Mouse (Mus musculus) liver, adult 2 months (tissue): Measurements from ENCODE around the gene Cyp27b1.

ENCODE experiments used
- CTCF ChIP-seq: fragments of 200-500 bp; IDR thresholded peaks from 2 replicates; pipeline ENCODE4 v1.5.1; 2011; ENCODE audit warnings: low read depth, low read length, control low read depth
- POLR2A ChIP-seq: fragments of 200-500 bp; IDR thresholded peaks from 2 replicates; pipeline ENCODE4 v1.6.1; 2011; ENCODE audit warnings: low read length, control low read depth; ENCODE audit not compliant: insufficient read depth; ENCODE audit errors: extremely low read depth

- no peak for TF ChIP-seq CTCF
- no peak for TF ChIP-seq POLR2A
Observed at GRCm38 (mm10) chr10:127083915-127084306, 35.9 kb downstream of the Cyp27b1 start.
